Mouse (Mus musculus): ENCODE measurements around the gene Olfr453. TPM values are rescaled to one million over a fixed set of nuclear protein-coding genes. Genes with fewer than 3 reads are reported as not detected.

Olfr453 gene
- polyA plus RNA-seq, 1 experiment from 2014 or later = not detected

DNA sequence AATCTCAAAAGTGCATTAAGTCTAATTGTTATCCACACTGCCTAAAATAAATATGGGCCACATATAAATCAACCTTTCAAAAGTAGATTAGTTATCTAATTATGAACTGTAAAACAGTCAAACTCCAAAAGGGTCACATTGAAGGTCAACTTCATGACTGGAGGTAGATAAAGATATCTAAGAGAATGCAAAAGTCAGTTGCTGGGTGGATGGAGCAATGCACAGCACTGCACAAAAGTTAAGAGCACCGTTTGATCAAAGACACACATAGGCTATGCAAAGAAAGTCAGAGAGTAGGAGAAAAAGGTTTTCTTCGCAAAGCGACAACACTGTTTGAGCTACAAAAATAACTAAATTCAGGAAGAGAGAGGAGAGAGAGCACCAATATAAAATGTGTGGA lies 55.8 kb downstream of the Olfr453 start:
- Histone ChIP-seq H3K27me3 (ENCODE audit: control insufficient read depth, insufficient read depth, low read length) (no peaks in the 10 kb centered on the region), H3K27ac (replicated peaks in 1 of 2; ENCODE audit: control insufficient read depth in 1 of 2, insufficient read depth in 1 of 2, low read depth in 2 of 2, low read length in 2 of 2) (no peak overlapping the region), H3K36me3 (ENCODE audit: control insufficient read depth, insufficient read depth, low read length) (no peaks in the 10 kb centered on the region), H3K4me2 (ENCODE audit: low read length) (no peak overlapping the region), H3K4me3 (ENCODE audit: control insufficient read depth in 1 of 2, insufficient read depth in 1 of 2, low read depth in 1 of 2, low read length in 2 of 2) (no peak overlapping the region), H3K9me3 (ENCODE audit: control insufficient read depth, low read length) (no peaks in the 10 kb centered on the region), H3K9ac (ENCODE audit: low read length) (no peak overlapping the region), H3K4me1 (ENCODE audit: control insufficient read depth in 2 of 2, insufficient read depth in 2 of 2, low read length in 2 of 2) (no peaks in the 10 kb centered on the region)
- WGBS = 85% methylated on average over 3 of the region's 3 CpGs
- no peak for ATAC-seq (ENCODE audit: insufficient number of reproducible peaks, insufficient read depth, low FRiP score, low read depth)

Other genes starting within 250 kb of the Olfr453 start
- not detected in 2 replicates for gene Olfr455, start 191.8 kb upstream of the Olfr453 start, polyA plus RNA-seq (2014; fragmentation: Nextera tagmentation; extraction: Ambion mirVana)
- gene Tcaf3, start 141.7 kb upstream of the Olfr453 start, polyA plus RNA-seq (2014; fragmentation: Nextera tagmentation; extraction: Ambion mirVana) = 0.08 TPM in 1 of 2 replicates, not detected in the other
- gene Tcaf2, start 94.1 kb upstream of the Olfr453 start, polyA plus RNA-seq (2014; fragmentation: Nextera tagmentation; extraction: Ambion mirVana) = 1.4 and 1.6 TPM in 2 replicates
- gene Tcaf1, start 29.3 kb upstream of the Olfr453 start, polyA plus RNA-seq (2014; fragmentation: Nextera tagmentation; extraction: Ambion mirVana) = 50.9 and 52.2 TPM in 2 replicates
- gene Olfr38, start 17.0 kb downstream of the Olfr453 start, polyA plus RNA-seq (2014; fragmentation: Nextera tagmentation; extraction: Ambion mirVana) = not detected in 2 replicates
- gene Olfr452, start 45.7 kb downstream of the Olfr453 start, polyA plus RNA-seq (2014; fragmentation: Nextera tagmentation; extraction: Ambion mirVana) = not detected in 2 replicates
- gene Olfr450, start 72.6 kb downstream of the Olfr453 start, polyA plus RNA-seq (2014; fragmentation: Nextera tagmentation; extraction: Ambion mirVana) = not detected in 2 replicates
- gene Olfr449, start 95.0 kb downstream of the Olfr453 start, polyA plus RNA-seq (2014; fragmentation: Nextera tagmentation; extraction: Ambion mirVana) = not detected in 2 replicates
- not detected in 2 replicates for gene Olfr448, start 151.1 kb downstream of the Olfr453 start, polyA plus RNA-seq (2014; fragmentation: Nextera tagmentation; extraction: Ambion mirVana)
- gene Olfr447, start 169.5 kb downstream of the Olfr453 start, polyA plus RNA-seq (2014; fragmentation: Nextera tagmentation; extraction: Ambion mirVana) = not detected in 2 replicates
- gene Olfr446, start 182.0 kb downstream of the Olfr453 start, polyA plus RNA-seq (2014; fragmentation: Nextera tagmentation; extraction: Ambion mirVana) = not detected in 2 replicates
- gene Olfr444, start 209.7 kb downstream of the Olfr453 start, polyA plus RNA-seq (2014; fragmentation: Nextera tagmentation; extraction: Ambion mirVana) = not detected in 2 replicates

All from heart, embryonic 14.5 days (tissue).